Comparison of ENCODE assay signal across 14 mouse cellular contexts in the genomic region with DNA sequence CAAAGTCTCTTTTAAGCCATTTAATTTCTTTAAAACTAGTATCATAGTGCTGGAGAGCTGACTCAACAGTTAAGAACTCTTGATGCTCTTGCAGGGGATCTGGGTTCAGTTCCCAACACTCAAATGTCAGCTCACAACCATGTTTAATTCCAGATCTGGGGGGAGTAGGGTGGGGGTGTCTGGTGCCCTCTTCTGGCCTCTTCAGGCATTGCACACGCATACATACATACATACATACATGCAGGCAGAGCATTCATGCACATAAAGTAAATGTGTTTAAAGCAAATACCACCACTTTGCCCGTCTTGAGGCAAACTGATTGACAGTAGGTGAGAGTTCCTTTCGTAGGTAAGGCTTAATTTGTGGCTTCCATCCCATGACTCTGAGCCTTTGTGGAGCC. TPM values are rescaled to one million over a fixed set of nuclear protein-coding genes. Genes with fewer than 3 reads are reported as not detected.
DNase-seq lines count a peak whose midpoint lies in the region; ATAC-seq and TF ChIP-seq lines count a peak whose summit lies in the region.
"Had no signal": no experiment of that assay in that cellular context is flagged by ENCODE, and none has a peak within 500 bp of the region (broad histone marks: within the 10 kb centered on the region; RNA-seq: fewer than 3 reads in every experiment).

No protein-coding gene starts in this region.

- ATAC-seq in CD4-positive, CD25-positive, alpha-beta regulatory T cell, adult 4 months, result no peak
- no peak for ATAC-seq in limb, embryonic 11.5 days (ENCODE audit: insufficient number of reproducible peaks, low FRiP score, low TSS enrichment, low read depth)

- peak; percentile 49; the same call in 1 of the 2 replicates for TF ChIP-seq CTCF in bone marrow, adult 2 months (IDR thresholded peaks at IDR 0.05; ENCODE audit: control insufficient read depth, insufficient read depth, low read length)

- H3K4me2 ChIP-seq in limb, embryonic 11.5 days (ENCODE audit: low read depth, severe bottlenecking), result no peak overlapping the region
- H3K4me2 ChIP-seq: kidney, embryonic 15.5 days; liver, embryonic 13.5 days had no signal

- 88% methylated on average over 3 of the region's 3 CpGs for WGBS in limb, embryonic 11.5 days
- 91% methylated on average over 3 of the region's 3 CpGs for WGBS in limb, embryonic 10.5 days
- 78% methylated on average over 3 of the region's 3 CpGs for WGBS in bone marrow, adult 2 months

- H3K9ac ChIP-seq in limb, embryonic 11.5 days (ENCODE audit: low read length), result no peak overlapping the region
- H3K9ac ChIP-seq: kidney, embryonic 15.5 days; liver, embryonic 13.5 days had no signal

- H3K4me1 ChIP-seq in limb, embryonic 11.5 days (ENCODE audit: control insufficient read depth, insufficient read depth, low read length), result no peaks in the 10 kb centered on the region
- H3K4me1 ChIP-seq in limb, embryonic 10.5 days, result no peaks in the 10 kb centered on the region
- no peaks in the 10 kb centered on the region for H3K4me1 ChIP-seq in bone marrow, adult 2 months (ENCODE audit: control insufficient read depth, insufficient read depth, low read length)
- H3K4me1 ChIP-seq: kidney, embryonic 15.5 days had no signal

- no peak for TF ChIP-seq POLR2A in bone marrow, adult 2 months (IDR thresholded peaks at IDR 0.05; ENCODE audit: borderline replicate concordance, control insufficient read depth, low read depth, low read length)

- H3K4me3 ChIP-seq in limb, embryonic 11.5 days (ENCODE audit: low read depth, low read length), result no peak overlapping the region
- H3K4me3 ChIP-seq in limb, embryonic 10.5 days, result no peak overlapping the region
- no peak overlapping the region for H3K4me3 ChIP-seq in bone marrow, adult 2 months (replicated peaks; ENCODE audit: control insufficient read depth, low read depth, low read length)
- H3K4me3 ChIP-seq: forebrain, embryonic 10.5 days; kidney, embryonic 15.5 days; liver, embryonic 13.5 days had no signal

- H3K9me3 ChIP-seq in limb, embryonic 11.5 days (ENCODE audit: control insufficient read depth, low read length), result no peaks in the 10 kb centered on the region
- H3K9me3 ChIP-seq in limb, embryonic 10.5 days (replicated peaks), result no peaks in the 10 kb centered on the region; the same call in 1 of the 2 replicates
- H3K9me3 ChIP-seq: forebrain, embryonic 10.5 days; kidney, embryonic 15.5 days; liver, embryonic 13.5 days had no signal

- no peak overlapping the region for H3K27ac ChIP-seq in limb, embryonic 11.5 days (replicated peaks; ENCODE audit: low read depth, low read length)
- no peak overlapping the region for H3K27ac ChIP-seq in limb, embryonic 10.5 days
- H3K27ac ChIP-seq in bone marrow, adult 2 months (ENCODE audit: control insufficient read depth, insufficient read depth, low read depth, low read length, poor library complexity), result no peak overlapping the region
- H3K27ac ChIP-seq: forebrain, embryonic 10.5 days; kidney, embryonic 15.5 days; liver, embryonic 13.5 days had no signal

- peak; percentile 38 for DNase-seq in CD4-positive, CD25-positive, alpha-beta regulatory T cell, adult 2 months (ENCODE audit: low read depth, low spot score)
- peak; percentile 26 for DNase-seq in limb, embryonic 11.5 days (ENCODE audit: low spot score)
- no peak for DNase-seq in limb, embryonic 10.5 days (ENCODE audit: low spot score)
- DNase-seq in B cell, adult 2 months, result peak; percentile 8 to 28
- no peak for DNase-seq in right cerebral cortex, adult 2 months (ENCODE audit: low spot score in 2 of 2)
- no peak for DNase-seq in MN1 (ENCODE audit: low spot score)
- DNase-seq: gastrocnemius, postnatal 36 days; heart, postnatal 36 days; layer of hippocampus, postnatal 36 days; liver, embryonic 13.5 days had no signal

- H3K36me3 ChIP-seq in limb, embryonic 11.5 days (ENCODE audit: control insufficient read depth, insufficient read depth, low read length), result 0 out of 2 replicates have a peak, but pooled peaks cover 7% of the 10 kb centered on the region
- H3K36me3 ChIP-seq in limb, embryonic 10.5 days, result peaks cover 64% of the 10 kb centered on the region
- H3K36me3 ChIP-seq: liver, embryonic 13.5 days had no signal

- H3K27me3 ChIP-seq in limb, embryonic 11.5 days (ENCODE audit: control insufficient read depth, insufficient read depth, low read length), result no peaks in the 10 kb centered on the region
- H3K27me3 ChIP-seq in limb, embryonic 10.5 days (ENCODE audit: low read depth, poor library complexity, severe bottlenecking), result no peaks in the 10 kb centered on the region
- H3K27me3 ChIP-seq: kidney, embryonic 15.5 days; liver, embryonic 13.5 days had no signal

RNA-seq across cellular contexts. Expression of a gene that starts 52.9 kb away (rescaled TPM):
- 10 to 100 TPM; 18.2 to 24.9 TPM for polyA plus RNA-seq in CD4-positive, CD25-positive, alpha-beta regulatory T cell, adult 4 months (2017; shearing (Covaris generic))
- 42.4 and 43.6 TPM in 2 replicates for polyA plus RNA-seq in limb, embryonic 11.5 days (2014; fragmentation: Nextera tagmentation; extraction: Ambion mirVana)
- 69.5 and 73.2 TPM in 2 replicates for polyA plus RNA-seq in limb, embryonic 10.5 days (2016; fragmentation: Nextera tagmentation; extraction: Ambion mirVana)
- polyA plus RNA-seq in bone marrow, adult 2 months (2011; ENCODE audit: insufficient read depth, insufficient read length, low replicate concordance, missing spikeins), result 9.8 and 13.6 TPM in 2 replicates

RNA-seq across cellular contexts. Expression of a gene that starts 53.1 kb away (rescaled TPM):
- polyA plus RNA-seq in CD4-positive, CD25-positive, alpha-beta regulatory T cell, adult 4 months (2017; shearing (Covaris generic)), result 100 to 1,000 TPM; 217 to 229 TPM
- polyA plus RNA-seq in limb, embryonic 11.5 days (2014; fragmentation: Nextera tagmentation; extraction: Ambion mirVana), result 201 and 210 TPM in 2 replicates
- polyA plus RNA-seq in limb, embryonic 10.5 days (2016; fragmentation: Nextera tagmentation; extraction: Ambion mirVana), result 201 and 213 TPM in 2 replicates
- polyA plus RNA-seq in bone marrow, adult 2 months (2011; ENCODE audit: insufficient read depth, insufficient read length, low replicate concordance, missing spikeins), result 57.2 and 97.0 TPM in 2 replicates

Comparison
In these comparisons a context has a peak if more than half of its experiments do, and no peak if none do; other contexts are left out.
1. DNase-seq: peak in CD4-positive, CD25-positive, alpha-beta regulatory T cell, adult 2 months (single experiment), limb, embryonic 11.5 days (single experiment) and B cell, adult 2 months (2 of 2); none in limb, embryonic 10.5 days (single experiment), right cerebral cortex, adult 2 months (0 of 2) and MN1 (single experiment).